Mouse (Mus musculus) ES-E14 (cell line): ENCODE data around the gene Rasl10b. TPM values are rescaled to one million over a fixed set of nuclear protein-coding genes. Genes with fewer than 3 reads are reported as not detected.

Experiments used
- DNase-seq: peaks from one replicate; pipeline ENCODE4 v3.0.0-alpha.2; 2013; ENCODE audit warnings: low read depth, low spot score
- H3K27ac ChIP-seq: 2 replicates; pipeline ENCODE4 v1.5.1; 2012; ENCODE audit warnings: low read depth, mild to moderate bottlenecking, low read length, moderate library complexity, mixed read lengths; ENCODE audit not compliant: poor library complexity, insufficient read depth, severe bottlenecking
- H3K36me3 ChIP-seq: 2 replicates; pipeline ENCODE4 v1.6.1; 2012; ENCODE audit warnings: mild to moderate bottlenecking, low read length, moderate library complexity, mixed read lengths; ENCODE audit not compliant: control insufficient read depth, poor library complexity, insufficient read depth, severe bottlenecking
- H3K4me1 ChIP-seq, 2 experiments: fragments of 150-350 bp in 1 of 2; sonication (generic) in 1 of 2; 2 replicates each; pipeline ENCODE4 v1.6.1; 2012; ENCODE audit warnings: low read length in 2 of 2, mild to moderate bottlenecking in 1 of 2, mixed read lengths in 1 of 2; ENCODE audit not compliant: control insufficient read depth in 2 of 2, insufficient read depth in 2 of 2, poor library complexity in 1 of 2
- H3K4me3 ChIP-seq, 2 experiments: fragments of 150-350 bp in 1 of 2; sonication (generic) in 1 of 2; 2 replicates each; pipeline ENCODE4 v1.5.1; 2012; ENCODE audit warnings: low read length in 2 of 2, low read depth in 1 of 2, mild to moderate bottlenecking in 1 of 2, mixed read lengths in 1 of 2; ENCODE audit not compliant: insufficient read depth in 1 of 2, poor library complexity in 1 of 2, severe bottlenecking in 1 of 2
- H3K9ac ChIP-seq: 2 replicates; pipeline ENCODE4 v1.6.1; 2012; ENCODE audit warnings: low read depth, mild to moderate bottlenecking, low read length, mixed read lengths; ENCODE audit not compliant: poor library complexity, insufficient read depth, severe bottlenecking
- H3K9me3 ChIP-seq: fragments of 150-350 bp; sonication (generic); 2 replicates; pipeline ENCODE4 v1.6.1; 2012; ENCODE audit warnings: low read depth, mild to moderate bottlenecking, low read length; ENCODE audit not compliant: control insufficient read depth, insufficient read depth
- CHD2 ChIP-seq: IDR thresholded peaks from 2 replicates; pipeline ENCODE4 v1.6.1; 2014; ENCODE audit warnings: mild to moderate bottlenecking, low read depth, low read length, inconsistent platforms
- HCFC1 ChIP-seq: IDR thresholded peaks from 2 replicates; pipeline ENCODE4 v1.6.1; 2012; ENCODE audit warnings: low read length, inconsistent platforms, borderline replicate concordance; ENCODE audit not compliant: insufficient read depth
- MAFK ChIP-seq: IDR thresholded peaks from 2 replicates; pipeline ENCODE4 v1.6.1; 2014; ENCODE audit warnings: mild to moderate bottlenecking, low read depth, low read length, inconsistent platforms; ENCODE audit not compliant: insufficient read depth
- ZC3H11A ChIP-seq: IDR thresholded peaks from 2 replicates; pipeline ENCODE4 v1.6.1; 2012; ENCODE audit warnings: low read depth, mild to moderate bottlenecking, inconsistent platforms, low read length, borderline replicate concordance
- ZNF384 ChIP-seq: IDR thresholded peaks from 2 replicates; pipeline ENCODE4 v1.6.1; 2012; ENCODE audit warnings: low read depth, low read length, inconsistent platforms
- in situ Hi-C, 2 experiments: fragments of 600-800 bp; cut with MboI; formaldehyde crosslinking; loops; one replicate each; pipeline ENCODE4 v1.15.1; 2025; ENCODE audit warnings: low sequenced_read_pairs in 2 of 2, inconsistent platforms in 1 of 2; ENCODE audit not compliant: unreplicated experiment in 2 of 2
- total RNA-seq: library from RNA; depleted of rRNA; stranded (reverse); fragments of 300-350 nt; gene quantifications from 2 replicates; pipeline ENCODE4 v1.2.3, GENCODE M21; 2012

Rasl10b gene
- total RNA-seq, 1 experiment: 1.9 TPM

DNA sequence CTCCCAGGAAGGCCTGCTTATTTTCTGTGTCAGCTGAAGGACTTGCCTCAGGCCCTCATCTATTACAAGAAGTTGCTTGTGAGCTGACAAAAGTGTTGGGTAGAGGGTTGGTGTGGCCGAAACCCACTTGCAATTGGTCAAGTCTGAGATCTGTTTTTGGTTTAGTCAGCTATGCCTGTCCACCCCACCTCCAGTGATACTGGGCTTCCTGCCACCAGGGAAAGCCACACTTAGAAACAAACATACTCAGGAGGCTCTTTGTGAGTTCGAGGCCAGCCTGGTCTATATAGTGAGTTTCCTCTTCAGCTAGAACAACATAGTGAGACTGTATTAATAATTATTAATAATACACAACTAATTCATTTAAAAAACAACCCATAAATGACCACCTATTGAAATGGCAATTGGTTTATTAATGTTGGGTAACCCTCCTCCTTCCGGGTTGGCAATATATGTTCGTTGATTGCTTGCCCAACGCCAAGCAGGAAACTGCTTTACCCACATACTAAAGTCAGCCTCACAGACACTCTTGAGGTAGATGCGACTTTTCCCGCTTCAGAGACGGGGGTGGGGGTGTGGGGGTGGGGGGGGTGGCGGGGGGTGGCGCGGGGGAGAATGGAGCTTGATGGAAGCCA lies 30.6 kb downstream of the Rasl10b start:
- Histone ChIP-seq H3K4me1 (peaks cover 0 to 10% of the 10 kb centered on the region in 2 experiments; a peak in 2 of 4 replicates), H3K36me3 (0 out of 2 replicates have a peak, but pooled peaks cover 2% of the 10 kb centered on the region), H3K27ac (no peak overlapping the region), H3K9me3 (no peaks in the 10 kb centered on the region), H3K4me3 (peak overlapping the region in 1 of 2 experiments; percentile 66; a peak in 1 of 4 replicates), H3K9ac (no peak overlapping the region)
- in situ Hi-C loops: no loop called here
- TF ChIP-seq HCFC1 (no peak), ZC3H11A (no peak), CHD2 (no peak), ZNF384 (no peak), MAFK (no peak)
- no peak for DNase-seq

DNA sequence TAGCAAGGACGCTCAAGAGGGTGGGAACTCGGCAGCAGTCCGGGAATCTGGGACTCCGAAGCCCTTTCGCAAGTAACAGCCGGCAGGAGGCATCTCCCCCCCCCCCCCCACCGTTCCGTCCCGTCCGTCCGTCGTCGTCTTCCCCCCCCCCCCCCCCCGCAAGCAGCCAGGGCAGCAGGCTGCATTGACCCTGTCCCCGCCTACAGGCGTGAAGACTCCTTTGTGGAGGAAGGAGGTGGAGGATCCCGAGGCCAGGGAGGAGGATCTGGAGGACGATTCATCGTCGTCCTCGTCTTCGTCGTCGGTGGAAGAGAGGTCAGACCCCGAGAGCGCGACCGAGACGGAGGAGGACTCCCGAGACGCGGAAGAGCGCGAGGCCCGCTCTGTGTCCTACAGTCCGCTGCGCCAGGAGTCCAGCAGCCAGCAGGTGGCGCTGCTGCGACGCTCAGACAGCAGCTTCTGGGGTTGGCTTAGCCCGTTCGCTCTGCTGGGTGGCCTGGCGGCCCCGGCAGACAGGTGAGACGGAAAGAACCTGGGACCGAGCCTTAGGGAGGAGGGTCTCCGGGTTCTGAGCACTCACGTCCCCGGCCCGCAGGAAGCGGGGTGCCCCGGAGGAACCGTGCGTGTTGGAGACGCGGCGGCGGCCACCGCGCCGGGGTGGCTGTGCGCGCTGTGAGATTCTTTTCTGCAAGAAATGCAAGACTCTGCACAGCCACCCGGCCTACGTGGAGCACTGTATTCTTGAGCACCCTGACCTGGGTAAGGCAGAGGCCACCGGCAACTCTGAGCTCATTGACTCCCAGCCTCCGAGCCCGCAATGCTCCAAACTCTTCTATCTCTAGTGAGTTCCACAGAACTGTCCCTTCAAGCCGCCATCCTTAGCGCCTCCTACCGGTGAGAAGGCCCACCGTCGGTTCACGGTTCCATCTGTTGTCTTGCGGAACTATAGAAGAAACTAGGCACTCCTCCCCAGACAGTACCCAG lies 31.4 kb downstream of the Rasl10b start:
- TF ChIP-seq ZNF384: no peak
- no peak for TF ChIP-seq CHD2
- no peak for TF ChIP-seq HCFC1
- peak; percentile 16; the same call in 1 of the 2 replicates for TF ChIP-seq ZC3H11A
- TF ChIP-seq MAFK: no peak
- H3K27ac ChIP-seq: no peak overlapping the region
- in situ Hi-C loops: no loop called here
- no peaks in the 10 kb centered on the region for H3K9me3 ChIP-seq
- H3K9ac ChIP-seq: peak overlapping the region; percentile 71
- 0 out of 2 replicates have a peak, but pooled peaks cover 2% of the 10 kb centered on the region for H3K36me3 ChIP-seq
- H3K4me1 ChIP-seq: peaks cover 0 to 10% of the 10 kb centered on the region in 2 experiments; a peak in 2 of 4 replicates
- H3K4me3 ChIP-seq: peak overlapping the region; percentile 66 to 76
- DNase-seq: peak; percentile 91

DNA sequence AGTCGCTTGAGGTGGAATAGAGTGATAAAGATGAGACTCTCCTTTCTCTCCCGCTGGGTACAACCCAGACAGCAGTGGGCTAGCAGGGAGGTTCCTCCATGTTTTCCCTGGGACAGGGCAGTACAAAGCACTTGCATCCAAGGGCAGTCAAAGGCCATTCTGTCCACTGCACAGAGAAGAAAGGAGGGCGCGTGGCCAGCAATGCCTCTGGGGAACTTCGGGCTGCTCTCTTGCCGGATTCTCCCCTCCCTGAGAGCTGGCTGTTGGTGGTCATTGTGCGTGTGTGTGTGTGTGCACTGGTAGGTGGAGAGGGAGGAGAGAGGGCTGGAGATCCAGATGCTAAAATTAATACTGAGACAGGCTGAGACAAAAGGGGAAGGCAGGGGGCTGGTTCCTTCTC lies 32.3 kb downstream of the Rasl10b start:
- no peaks in the 10 kb centered on the region for H3K9me3 ChIP-seq
- DNase-seq: no peak
- H3K27ac ChIP-seq: no peak overlapping the region
- H3K4me1 ChIP-seq: peaks cover 0 to 10% of the 10 kb centered on the region in 2 experiments; a peak in 2 of 4 replicates
- 0 out of 2 replicates have a peak, but pooled peaks cover 2% of the 10 kb centered on the region for H3K36me3 ChIP-seq
- no peak for TF ChIP-seq HCFC1
- no peak for TF ChIP-seq MAFK
- no peak for TF ChIP-seq ZC3H11A
- no peak for TF ChIP-seq ZNF384
- H3K4me3 ChIP-seq: no peak overlapping the region
- no peak overlapping the region for H3K9ac ChIP-seq
- in situ Hi-C loops: no loop called here

DNA sequence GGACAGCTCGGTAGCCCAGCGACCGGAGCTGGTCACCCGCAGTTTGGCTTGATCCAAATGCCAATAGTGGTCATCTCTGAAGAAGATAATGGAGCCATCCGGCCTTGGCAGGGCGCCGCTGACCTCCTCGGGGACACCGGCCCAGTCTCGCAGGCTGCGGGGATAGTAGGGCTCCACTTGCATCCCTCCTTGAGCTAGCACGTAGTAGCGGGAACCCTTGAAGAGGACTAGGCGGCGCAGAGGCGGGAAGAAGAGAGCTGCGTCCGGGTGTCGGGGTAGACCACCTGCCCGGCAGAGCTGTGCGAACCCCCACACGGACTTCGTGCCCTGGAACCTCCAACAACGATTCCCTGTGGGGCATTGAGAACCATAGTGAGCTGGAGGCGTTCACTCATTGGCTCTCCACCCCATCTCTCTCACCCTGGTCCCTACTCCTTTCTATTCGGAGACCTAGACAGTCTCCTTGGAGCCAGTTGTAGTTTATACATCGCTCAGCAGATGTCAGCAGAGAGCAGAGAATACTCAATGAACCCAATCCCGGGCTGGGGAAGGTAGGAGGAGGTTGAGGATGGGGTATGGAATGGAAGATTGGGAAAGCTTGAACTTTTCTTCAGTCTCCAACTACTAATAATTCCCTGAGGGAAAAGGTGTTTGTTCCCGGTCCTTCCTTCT lies 33.8 kb downstream of the Rasl10b start:
- peak; percentile 91 for DNase-seq
- Histone ChIP-seq H3K27ac (no peak overlapping the region), H3K9ac (peak overlapping the region; percentile 9; the same call in 1 of the 2 replicates), H3K4me3 (peak overlapping the region; percentile 43 to 49; a peak in 3 of 4 replicates), H3K36me3 (0 out of 2 replicates have a peak, but pooled peaks cover 2% of the 10 kb centered on the region), H3K9me3 (no peaks in the 10 kb centered on the region), H3K4me1 (peaks cover 0 to 18% of the 10 kb centered on the region in 2 experiments; a peak in 2 of 4 replicates)
- 0 out of 2 replicates have a peak, but pooled peaks have one; percentile 19 for TF ChIP-seq MAFK
- TF ChIP-seq CHD2: no peak
- TF ChIP-seq ZNF384: no peak
- TF ChIP-seq HCFC1: no peak
- peak; percentile 42; the same call in 1 of the 2 replicates for TF ChIP-seq ZC3H11A
- in situ Hi-C loops: no loop called here
